Mouse (Mus musculus) C2C12 (cell line): ENCODE data around the gene Rnf2. TPM values are rescaled to one million over a fixed set of nuclear protein-coding genes. Genes with fewer than 3 reads are reported as not detected.

Experiments used
- H3K27me3 ChIP-seq: one replicate; pipeline ENCODE4 v1.6.1; 2011; ENCODE audit not compliant: control insufficient read depth, insufficient read depth, insufficient read length
- H3K36me3 ChIP-seq: one replicate; pipeline ENCODE4 v1.6.1; 2011; ENCODE audit not compliant: control insufficient read depth, insufficient read depth
- H3K4me3 ChIP-seq: one replicate; pipeline ENCODE4 v1.5.1; 2011; ENCODE audit warnings: mild to moderate bottlenecking, control low read depth; ENCODE audit not compliant: poor library complexity, insufficient read depth, severe bottlenecking
- H3K79me2 ChIP-seq: one replicate; pipeline ENCODE4 v1.6.1; 2011; ENCODE audit not compliant: control insufficient read depth, insufficient read depth
- H3K79me3 ChIP-seq: one replicate; pipeline ENCODE4 v1.6.1; 2011; ENCODE audit warnings: low read depth, control low read depth
- H3ac ChIP-seq: one replicate; pipeline ENCODE3; 2011; ENCODE audit warnings: low read depth; ENCODE audit not compliant: control insufficient read depth, insufficient read length
- CEBPB ChIP-seq: IDR thresholded peaks from one replicate; pipeline ENCODE4 v1.6.1; 2011; ENCODE audit warnings: low read depth, mild to moderate bottlenecking, control low read depth, moderate library complexity
- CTCF ChIP-seq: IDR thresholded peaks from one replicate; pipeline ENCODE4 v1.5.1; 2011; ENCODE audit not compliant: control insufficient read depth, insufficient read depth, insufficient read length
- FOSL1 ChIP-seq: IDR thresholded peaks from one replicate; pipeline ENCODE4 v1.8.0; 2011; ENCODE audit warnings: mild to moderate bottlenecking, low read length; ENCODE audit not compliant: poor library complexity, insufficient read depth, severe bottlenecking
- MAX ChIP-seq: IDR thresholded peaks from one replicate; pipeline ENCODE4 v1.6.1; 2011; ENCODE audit warnings: mild to moderate bottlenecking, control low read depth
- MYOD1 ChIP-seq: IDR thresholded peaks from one replicate; pipeline ENCODE4 v1.6.1; 2011; ENCODE audit warnings: low read depth; ENCODE audit not compliant: control insufficient read depth, insufficient read length
- MYOG ChIP-seq: IDR thresholded peaks from one replicate; pipeline ENCODE4 v1.6.1; 2011; ENCODE audit not compliant: control insufficient read depth, insufficient read length; ENCODE audit errors: extremely low read depth
- USF1 ChIP-seq: IDR thresholded peaks from one replicate; pipeline ENCODE4 v1.6.1; 2011; ENCODE audit warnings: low read depth, mild to moderate bottlenecking, control low read depth, moderate library complexity
- microRNA-seq: library from miRNA; unstranded; fragments of <30 nt; microRNA quantifications from one replicate; pipeline ENCODE4, GENCODE M21; 2019; ENCODE audit warnings: borderline microRNAs expressed
- polyA plus RNA-seq: library from polyadenylated mRNA; unstranded; fragments of >200 nt; fragmentation: generic; extraction: Trizol; gene quantifications from one replicate; pipeline ENCODE4 v1.2.1, GENCODE M21; 2012; ENCODE audit warnings: missing spikeins

Gene Rnf2
- polyA plus RNA-seq, 1 experiment, result 10.7 TPM

DNA sequence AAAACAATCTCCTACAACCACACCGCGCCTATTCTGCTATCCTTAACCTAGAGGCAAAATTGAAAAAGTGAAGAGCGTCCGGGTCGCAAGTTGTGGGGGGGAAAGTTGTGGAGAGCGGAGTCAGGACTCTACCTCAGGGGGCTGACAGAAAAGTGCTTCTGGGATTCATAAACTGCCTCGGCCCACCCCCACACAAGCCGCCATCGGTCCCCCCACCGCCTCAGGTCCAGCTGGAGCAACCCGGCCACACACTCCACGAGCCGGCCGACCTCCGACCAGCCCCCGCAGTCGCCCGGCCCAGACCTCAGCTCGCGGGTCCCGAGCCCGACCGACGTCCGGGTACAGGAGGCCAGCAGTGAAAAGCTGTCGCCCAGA is 72.9 kb downstream of the Rnf2 start:
- Histone ChIP-seq H3ac (peak overlapping the region; percentile 46), H3K36me3 (peaks cover 11% of the 10 kb centered on the region), H3K79me2 (peaks cover 84% of the 10 kb centered on the region), H3K79me3 (peaks cover 33% of the 10 kb centered on the region), H3K27me3 (no peaks in the 10 kb centered on the region), H3K4me3 (peak overlapping the region; percentile 76)
- TF ChIP-seq MYOD1 (no peak), USF1 (no peak), CTCF (no peak), CEBPB (no peak), FOSL1 (no peak)

DNA sequence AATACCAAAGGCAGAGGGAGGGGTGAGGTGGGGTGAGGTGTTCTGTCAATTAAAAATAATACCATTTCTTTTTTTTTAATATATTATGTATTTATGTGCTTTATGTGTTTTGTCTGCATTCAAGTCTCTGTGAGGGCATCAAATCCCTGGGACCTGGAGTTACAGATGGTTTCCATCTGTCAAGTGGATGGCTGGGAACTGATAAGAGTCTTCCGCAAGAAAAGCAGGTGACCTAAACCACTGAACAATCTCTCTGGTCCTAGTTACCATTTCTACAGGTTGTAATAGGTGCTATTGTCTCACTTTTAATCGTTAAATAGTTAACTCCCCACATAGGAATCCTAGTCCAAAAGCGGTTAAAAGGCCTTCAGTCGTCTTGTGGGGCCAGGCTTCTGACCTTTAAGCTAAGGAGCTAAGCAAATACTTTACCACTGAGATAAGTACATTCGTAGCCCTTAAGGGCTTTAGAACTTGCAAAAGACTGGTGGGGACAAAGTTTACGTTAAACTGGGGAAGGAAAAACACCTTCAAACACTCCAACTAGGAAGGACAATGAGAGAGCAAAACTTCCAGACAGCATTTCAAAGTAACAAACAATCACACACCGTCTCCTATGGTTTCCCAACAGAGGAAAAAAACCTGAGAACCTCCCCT is 73.7 kb downstream of the Rnf2 start:
- peak overlapping the region; percentile 76 for H3K4me3 ChIP-seq
- H3K36me3 ChIP-seq, result peaks cover 11% of the 10 kb centered on the region
- H3K79me3 ChIP-seq, result peaks cover 33% of the 10 kb centered on the region
- TF ChIP-seq CEBPB (no peak), USF1 (no peak), FOSL1 (no peak), MYOG (no peak), MYOD1 (no peak), MAX (no peak), CTCF (no peak)
- H3K27me3 ChIP-seq, result no peaks in the 10 kb centered on the region
- no peak overlapping the region for H3ac ChIP-seq
- peaks cover 76% of the 10 kb centered on the region for H3K79me2 ChIP-seq

DNA sequence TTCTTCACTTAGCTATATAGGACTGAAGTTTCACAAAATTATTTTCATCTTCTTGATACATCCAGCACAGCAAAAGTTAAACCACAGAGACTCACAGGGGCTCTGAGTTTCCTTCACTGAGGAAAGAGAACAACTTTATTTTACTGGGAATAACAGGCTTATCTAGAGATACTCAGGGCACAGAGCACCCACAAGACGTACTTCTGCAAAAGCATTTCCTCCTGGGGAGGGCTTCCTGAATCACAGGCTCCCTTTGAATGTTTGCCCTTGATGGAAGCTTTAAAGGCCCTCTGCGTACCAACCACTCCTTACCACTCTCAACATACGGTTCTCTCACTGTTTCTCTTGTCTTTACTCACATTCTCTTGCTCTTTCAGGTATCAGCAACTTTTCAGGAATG is 78.6 kb downstream of the Rnf2 start:
- TF ChIP-seq CEBPB (no peak), MYOD1 (no peak), USF1 (no peak), MYOG (no peak), MAX (no peak), CTCF (no peak), FOSL1 (no peak)
- Histone ChIP-seq H3K4me3 (no peak overlapping the region), H3ac (no peak overlapping the region), H3K36me3 (peaks cover 34% of the 10 kb centered on the region), H3K79me2 (peaks cover 34% of the 10 kb centered on the region), H3K27me3 (no peaks in the 10 kb centered on the region), H3K79me3 (peaks cover 15% of the 10 kb centered on the region)

DNA sequence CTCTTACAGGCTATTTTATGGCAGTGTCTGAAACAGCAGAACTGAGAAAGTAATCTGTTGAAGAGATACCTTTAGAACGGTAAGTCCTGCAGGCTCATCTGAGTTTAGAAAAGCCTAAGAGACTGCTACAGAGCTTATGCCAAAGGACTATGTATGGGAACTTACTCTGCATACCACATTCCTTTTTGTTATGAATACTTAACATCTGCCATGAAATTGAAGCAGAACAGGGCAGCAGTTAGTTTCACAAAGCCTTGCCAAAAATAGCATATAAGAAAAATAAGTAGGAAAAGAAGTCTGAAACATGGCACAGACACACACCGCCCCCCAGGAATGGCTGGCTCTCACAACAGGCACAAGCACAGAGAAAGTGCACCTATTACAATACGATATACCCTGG is 90.9 kb downstream of the Rnf2 start:
- Histone ChIP-seq H3K27me3 (no peaks in the 10 kb centered on the region), H3K79me2 (no peaks in the 10 kb centered on the region), H3K36me3 (peaks cover 28% of the 10 kb centered on the region), H3ac (no peak overlapping the region), H3K4me3 (no peak overlapping the region), H3K79me3 (no peaks in the 10 kb centered on the region)
- no peak for TF ChIP-seq MAX
- no peak for TF ChIP-seq MYOG
- no peak for TF ChIP-seq FOSL1
- no peak for TF ChIP-seq USF1
- no peak for TF ChIP-seq CEBPB
- no peak for TF ChIP-seq MYOD1
- no peak for TF ChIP-seq CTCF

Small RNA genes within 50 kb of the gene (microRNA-seq; reads per million reads assigned to microRNA genes)
- gene Mir7682, result 0.16 reads per million

Other genes starting within 250 kb of the Rnf2 start
- gene Ivns1abp, start 156.5 kb downstream of the Rnf2 start, polyA plus RNA-seq, result 38.6 TPM
- gene Swt1, start 72.5 kb downstream of the Rnf2 start, polyA plus RNA-seq, result 1.7 TPM
- 9.7 TPM for gene Trmt1l, start 72.4 kb downstream of the Rnf2 start, polyA plus RNA-seq
- 1.7 TPM for gene Fam129a, start 70.2 kb upstream of the Rnf2 start, polyA plus RNA-seq